Mouse (Mus musculus): ENCODE results near the gene Ace3. TPM values are rescaled to one million over a fixed set of nuclear protein-coding genes. Genes with fewer than 3 reads are reported as not detected.

The Ace3 gene
- polyA plus RNA-seq, 1 experiment from 2014 or later = not detected

DNA sequence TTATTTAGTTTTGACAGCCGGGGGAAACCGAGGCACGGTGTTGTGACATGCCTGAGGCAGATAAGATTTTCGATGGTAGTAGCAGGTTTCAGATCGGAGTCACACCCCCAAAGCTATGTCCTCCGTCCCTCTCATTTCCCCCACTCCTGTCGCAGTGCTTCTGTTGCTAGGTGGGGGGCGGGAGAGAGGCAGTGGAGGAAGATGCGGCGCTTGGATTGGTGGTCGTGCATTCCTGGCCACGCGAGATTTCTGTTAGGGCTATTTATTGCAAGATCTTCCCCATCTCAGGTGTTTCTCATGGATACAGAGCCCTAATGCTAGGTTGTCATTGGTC is 42.9 kb downstream of the Ace3 start:
- TF ChIP-seq CTCF (IDR thresholded peaks at IDR 0.05; ENCODE audit: low read depth) (peak; percentile 26), EP300 (IDR thresholded peaks at IDR 0.05; ENCODE audit: low read depth) (no peak)
- peak overlapping the region; percentile 89 for H3K27ac ChIP-seq (ENCODE audit: low read depth)
- no peaks in the 10 kb centered on the region for H3K36me3 ChIP-seq (replicated peaks; ENCODE audit: insufficient read depth, low read length)
- H3K4me3 ChIP-seq (ENCODE audit: low read depth, low read length) = peak overlapping the region; percentile 93
- no peaks in the 10 kb centered on the region for H3K9me3 ChIP-seq (ENCODE audit: low read length)
- H3K9ac ChIP-seq (replicated peaks) = peak overlapping the region; percentile 93
- H3K27me3 ChIP-seq (ENCODE audit: insufficient read depth, low read length) = no peaks in the 10 kb centered on the region
- DNase-seq (peak; percentile 56), ATAC-seq (peak; percentile 6; the same call in 1 of the 2 replicates)
- WGBS (ENCODE audit: insufficient replicate concordance) = under 1% methylated on average over 13 of the region's 13 CpGs
- H3K4me1 ChIP-seq (ENCODE audit: insufficient read depth) = peaks cover 18% of the 10 kb centered on the region; the same call in 1 of the 2 replicates
- peak overlapping the region; percentile 86 for H3K4me2 ChIP-seq (ENCODE audit: low read depth, low read length)

GRCm38 (mm10) chr11:106044349-106044748 is 49.9 kb downstream of the Ace3 start:
- H3K36me3 ChIP-seq (replicated peaks; ENCODE audit: insufficient read depth, low read length) = peaks cover 19% of the 10 kb centered on the region
- H3K9ac ChIP-seq (replicated peaks) = no peak overlapping the region
- DNase-seq (no peak), ATAC-seq (no peak)
- no peaks in the 10 kb centered on the region for H3K27me3 ChIP-seq (ENCODE audit: insufficient read depth, low read length)
- peaks cover 13% of the 10 kb centered on the region; the same call in 1 of the 2 replicates for H3K4me1 ChIP-seq (ENCODE audit: insufficient read depth)
- H3K4me3 ChIP-seq (ENCODE audit: low read depth, low read length) = no peak overlapping the region
- H3K4me2 ChIP-seq (ENCODE audit: low read depth, low read length) = no peak overlapping the region
- no peak overlapping the region for H3K27ac ChIP-seq (ENCODE audit: low read depth)
- no peaks in the 10 kb centered on the region for H3K9me3 ChIP-seq (ENCODE audit: low read length)
- no peak for TF ChIP-seq EP300 (IDR thresholded peaks at IDR 0.05; ENCODE audit: low read depth)
- TF ChIP-seq CTCF (IDR thresholded peaks at IDR 0.05; ENCODE audit: low read depth) = no peak

GRCm38 (mm10) chr11:106045256-106045655 is 50.8 kb downstream of the Ace3 start:
- H3K27ac ChIP-seq (ENCODE audit: low read depth) = no peak overlapping the region
- no peak overlapping the region for H3K4me2 ChIP-seq (ENCODE audit: low read depth, low read length)
- DNase-seq = no peak
- 91% methylated on average over 1 of the region's 1 CpGs for WGBS (ENCODE audit: insufficient replicate concordance)
- H3K4me1 ChIP-seq (ENCODE audit: insufficient read depth) = peaks cover 13% of the 10 kb centered on the region; the same call in 1 of the 2 replicates
- no peak for ATAC-seq
- H3K27me3 ChIP-seq (ENCODE audit: insufficient read depth, low read length) = no peaks in the 10 kb centered on the region
- no peak overlapping the region for H3K4me3 ChIP-seq (ENCODE audit: low read depth, low read length)
- no peaks in the 10 kb centered on the region for H3K9me3 ChIP-seq (ENCODE audit: low read length)
- H3K36me3 ChIP-seq (replicated peaks; ENCODE audit: insufficient read depth, low read length) = peaks cover 24% of the 10 kb centered on the region
- TF ChIP-seq EP300 (IDR thresholded peaks at IDR 0.05; ENCODE audit: low read depth) (no peak), CTCF (IDR thresholded peaks at IDR 0.05; ENCODE audit: low read depth) (no peak)
- H3K9ac ChIP-seq (replicated peaks) = no peak overlapping the region

GRCm38 (mm10) chr11:106045780-106046179 is 51.3 kb downstream of the Ace3 start:
- Histone ChIP-seq H3K4me2 (ENCODE audit: low read depth, low read length) (no peak overlapping the region), H3K27me3 (ENCODE audit: insufficient read depth, low read length) (no peaks in the 10 kb centered on the region), H3K36me3 (replicated peaks; ENCODE audit: insufficient read depth, low read length) (peaks cover 26% of the 10 kb centered on the region), H3K27ac (ENCODE audit: low read depth) (0 out of 2 replicates have a peak overlapping the region, but pooled peaks have one; percentile 53), H3K9ac (replicated peaks) (no peak overlapping the region), H3K4me1 (ENCODE audit: insufficient read depth) (peaks cover 13% of the 10 kb centered on the region; the same call in 1 of the 2 replicates), H3K4me3 (ENCODE audit: low read depth, low read length) (no peak overlapping the region), H3K9me3 (ENCODE audit: low read length) (no peaks in the 10 kb centered on the region)
- no peak for DNase-seq
- WGBS (ENCODE audit: insufficient replicate concordance) = 86% methylated on average over 3 of the region's 3 CpGs
- ATAC-seq = no peak
- no peak for TF ChIP-seq CTCF (IDR thresholded peaks at IDR 0.05; ENCODE audit: low read depth)
- no peak for TF ChIP-seq EP300 (IDR thresholded peaks at IDR 0.05; ENCODE audit: low read depth)

DNA sequence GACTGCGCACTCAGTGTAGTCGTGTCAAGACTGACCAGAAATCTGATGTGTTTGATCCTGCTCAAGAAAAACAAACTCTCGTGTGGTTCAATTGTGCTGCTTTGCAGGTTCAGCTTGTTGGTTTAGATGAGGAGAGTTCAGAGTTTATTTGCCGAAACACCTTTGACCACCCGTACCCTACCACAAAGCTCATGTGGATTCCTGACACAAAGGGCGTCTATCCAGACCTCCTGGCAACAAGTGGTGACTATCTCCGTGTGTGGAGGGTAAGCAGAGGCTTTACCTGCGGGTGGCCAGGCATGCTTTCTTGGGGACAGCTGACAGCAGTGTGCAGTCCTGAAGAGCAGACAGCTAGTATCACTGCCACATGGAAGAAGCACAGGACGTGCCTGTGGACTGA is 52.1 kb downstream of the Ace3 start:
- Histone ChIP-seq H3K4me2 (ENCODE audit: low read depth, low read length) (peak overlapping the region; percentile 40), H3K4me1 (ENCODE audit: insufficient read depth) (peaks cover 13% of the 10 kb centered on the region; the same call in 1 of the 2 replicates), H3K9me3 (ENCODE audit: low read length) (no peaks in the 10 kb centered on the region), H3K9ac (replicated peaks) (no peak overlapping the region), H3K4me3 (ENCODE audit: low read depth, low read length) (no peak overlapping the region), H3K36me3 (replicated peaks; ENCODE audit: insufficient read depth, low read length) (peaks cover 34% of the 10 kb centered on the region), H3K27ac (ENCODE audit: low read depth) (peak overlapping the region; percentile 53), H3K27me3 (ENCODE audit: insufficient read depth, low read length) (no peaks in the 10 kb centered on the region)
- TF ChIP-seq CTCF (IDR thresholded peaks at IDR 0.05; ENCODE audit: low read depth) (no peak), EP300 (IDR thresholded peaks at IDR 0.05; ENCODE audit: low read depth) (no peak)
- WGBS (ENCODE audit: insufficient replicate concordance) = 65% methylated on average over 9 of the region's 9 CpGs
- ATAC-seq (peak; percentile 73; the same call in 1 of the 2 replicates), DNase-seq (no peak)

DNA sequence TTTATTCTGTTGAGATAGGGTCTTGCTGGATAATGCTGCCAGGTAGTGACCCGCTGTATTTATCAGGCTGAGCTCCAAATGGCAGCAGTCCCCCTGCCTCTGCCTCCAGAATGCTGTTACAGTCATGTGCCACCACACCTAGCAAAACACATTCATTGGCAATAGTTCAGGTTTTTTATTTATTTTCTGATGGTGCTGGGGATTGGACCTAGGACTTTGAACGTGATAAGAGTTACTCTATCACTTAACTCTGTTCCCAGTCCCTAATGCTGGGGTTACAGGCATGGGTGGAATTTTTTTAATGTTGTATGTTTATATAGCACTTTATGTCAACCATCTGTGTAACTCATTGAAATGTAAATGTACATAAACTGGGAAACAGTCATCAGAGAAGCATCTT is 59.4 kb downstream of the Ace3 start:
- peak; percentile 74 for ATAC-seq
- no peaks in the 10 kb centered on the region for H3K27me3 ChIP-seq (ENCODE audit: insufficient read depth, low read length)

More for the DNA sequence above, 59.4 kb downstream of the Ace3 start:
- Histone ChIP-seq H3K4me1 (ENCODE audit: insufficient read depth) (peaks cover 20% of the 10 kb centered on the region), H3K9ac (replicated peaks) (no peak overlapping the region), H3K36me3 (replicated peaks; ENCODE audit: insufficient read depth, low read length) (peaks cover 81% of the 10 kb centered on the region), H3K4me2 (ENCODE audit: low read depth, low read length) (no peak overlapping the region), H3K27ac (ENCODE audit: low read depth) (peak overlapping the region; percentile 72), H3K4me3 (ENCODE audit: low read depth, low read length) (no peak overlapping the region), H3K9me3 (ENCODE audit: low read length) (no peaks in the 10 kb centered on the region)
- no peak for TF ChIP-seq EP300 (IDR thresholded peaks at IDR 0.05; ENCODE audit: low read depth)
- TF ChIP-seq CTCF (IDR thresholded peaks at IDR 0.05; ENCODE audit: low read depth) = no peak
- WGBS (ENCODE audit: insufficient replicate concordance) = 56% methylated on average over 2 of the region's 2 CpGs
- no peak for DNase-seq

All from liver, postnatal 0 days (tissue).